Mouse (Mus musculus) adrenal gland, postnatal 4 days (tissue): ENCODE results near the gene Tmprss15. TPM values are rescaled to one million over a fixed set of nuclear protein-coding genes. Genes with fewer than 3 reads are reported as not detected.

Experiments
- DNase-seq, 2 experiments: peaks; one replicate each; pipeline ENCODE4 v3.0.0; 2021 to 2022; ENCODE audit warnings: low spot score in 2 of 2, mixed read lengths in 2 of 2
- long read RNA-seq, 2 experiments: library from polyadenylated mRNA; stranded (forward); transcript quantifications; one replicate each; pipeline ENCODE4 v2.0.0; 2021
- total RNA-seq, 2 experiments: library from RNA; stranded (reverse); gene quantifications; 2 replicates each; pipeline ENCODE4 v1.2.3; 2021

Gene Tmprss15
- not detected for total RNA-seq
- long read RNA-seq, experiment 1, result 0 reads
- long read RNA-seq, experiment 2, result 0 reads

GRCm38 (mm10) chr16:79090997-79091396 lies at the start of gene Tmprss15:
Tmprss15 (minus strand) TSS chr16:79091097.
- DNase-seq, result no peak

GRCm38 (mm10) chr16:79114879-79115278 lies 24.0 kb upstream of the Tmprss15 start:
- DNase-seq, result no peak

GRCm38 (mm10) chr16:79109516-79109915 lies 18.6 kb upstream of the Tmprss15 start:
- DNase-seq, result no peak

GRCm38 (mm10) chr16:79108969-79109368 lies 18.1 kb upstream of the Tmprss15 start:
- no peak for DNase-seq

- DNase-seq, result no peak
These were observed 9.4 kb upstream of the Tmprss15 start for GRCm38 (mm10) chr16:79100325-79100724.

GRCm38 (mm10) chr16:79098321-79098720 lies 7.4 kb upstream of the Tmprss15 start:
- DNase-seq, result no peak

- DNase-seq, result no peak
These were observed 4.3 kb downstream of the Tmprss15 start for GRCm38 (mm10) chr16:79086550-79086949.

GRCm38 (mm10) chr16:79063848-79064247 lies 27.0 kb downstream of the Tmprss15 start:
- no peak for DNase-seq

- DNase-seq, result peak in 1 of 2 experiments; percentile 4
These were observed 31.9 kb downstream of the Tmprss15 start for GRCm38 (mm10) chr16:79058775-79059558.

GRCm38 (mm10) chr16:79032593-79032992 lies 58.3 kb downstream of the Tmprss15 start:
- DNase-seq, result no peak

- no peak for DNase-seq
These were observed 88.1 kb downstream of the Tmprss15 start for GRCm38 (mm10) chr16:79002812-79003211.

GRCm38 (mm10) chr16:79001679-79002078 lies 89.2 kb downstream of the Tmprss15 start:
- DNase-seq, result no peak

- DNase-seq, result no peak
These were observed 114.5 kb downstream of the Tmprss15 start for GRCm38 (mm10) chr16:78976384-78976783.

GRCm38 (mm10) chr16:78974099-78974498 lies 116.8 kb downstream of the Tmprss15 start:
- DNase-seq, result no peak

GRCm38 (mm10) chr16:78969091-78969731 lies 121.7 kb downstream of the Tmprss15 start:
- DNase-seq, result no peak

GRCm38 (mm10) chr16:78957434-78957833 lies 133.5 kb downstream of the Tmprss15 start:
- no peak for DNase-seq

- no peak for DNase-seq
These were observed 140.5 kb downstream of the Tmprss15 start for GRCm38 (mm10) chr16:78950359-78950758.

GRCm38 (mm10) chr16:78937755-78938154 lies 153.1 kb downstream of the Tmprss15 start:
- no peak for DNase-seq

GRCm38 (mm10) chr16:78934298-78934697 lies 156.6 kb downstream of the Tmprss15 start:
- no peak for DNase-seq

GRCm38 (mm10) chr16:78931287-78932025 lies 159.4 kb downstream of the Tmprss15 start:
- no peak for DNase-seq

- no peak for DNase-seq
These were observed 160.3 kb downstream of the Tmprss15 start, which contains the start of gene Chodl for GRCm38 (mm10) chr16:78930382-78931286. Chodl (plus strand) TSS chr16:78930948.
